In genomic region chr6:66068874-66069273, GRCm38 (mm10) we compare ENCODE assay signal across 21 mouse cellular contexts.
A peak's percentile ranks its signal among the peaks of the same experiment; 100 is the strongest.
DNase-seq lines count a peak whose midpoint lies in the region; ATAC-seq and TF ChIP-seq lines count a peak whose summit lies in the region.
"Had no signal": no experiment of that assay in that cellular context is flagged by ENCODE, and none has a peak within 500 bp of the region (broad histone marks: within the 10 kb centered on the region; RNA-seq: fewer than 3 reads in every experiment).

No protein-coding gene starts in this region.

- peaks cover 0 to 6% of the 10 kb centered on the region in 2 experiments; a peak in 2 of 4 replicates for H3K36me3 ChIP-seq in MEL (ENCODE audit: control insufficient read depth in 1 of 2, insufficient read depth in 2 of 2, low read length in 2 of 2)
- no peaks in the 10 kb centered on the region for H3K36me3 ChIP-seq in liver, embryonic 15.5 days (replicated peaks)
- H3K36me3 ChIP-seq in hindbrain, embryonic 11.5 days (ENCODE audit: control insufficient read depth, insufficient read depth, low read length), result no peaks in the 10 kb centered on the region
- H3K36me3 ChIP-seq: embryonic facial prominence, embryonic 12.5 days; forebrain, embryonic 15.5 days; hindbrain, embryonic 12.5 days; midbrain, embryonic 12.5 days had no signal

- H3K27me3 ChIP-seq in MEL (ENCODE audit: control insufficient read depth in 1 of 2, insufficient read depth in 2 of 2, low read length in 2 of 2), result no peaks in the 10 kb centered on the region
- H3K27me3 ChIP-seq in liver, embryonic 15.5 days, result no peaks in the 10 kb centered on the region
- no peaks in the 10 kb centered on the region for H3K27me3 ChIP-seq in hindbrain, embryonic 11.5 days (ENCODE audit: control insufficient read depth, insufficient read depth, low read length)
- H3K27me3 ChIP-seq: embryonic facial prominence, embryonic 12.5 days; forebrain, embryonic 15.5 days; hindbrain, embryonic 12.5 days; midbrain, embryonic 12.5 days had no signal

- no peaks in the 10 kb centered on the region for H3K9me3 ChIP-seq in MEL (replicated peaks; ENCODE audit: insufficient read depth, low read length)
- no peaks in the 10 kb centered on the region for H3K9me3 ChIP-seq in liver, embryonic 15.5 days (replicated peaks)
- no peaks in the 10 kb centered on the region for H3K9me3 ChIP-seq in hindbrain, embryonic 11.5 days (ENCODE audit: control insufficient read depth, low read length)
- H3K9me3 ChIP-seq: embryonic facial prominence, embryonic 12.5 days; forebrain, embryonic 15.5 days; hindbrain, embryonic 12.5 days; midbrain, embryonic 12.5 days had no signal

- ATAC-seq in erythroid progenitor cell, adult 5-6 weeks (replicated peaks; ENCODE audit: low FRiP score, poor library complexity, severe bottlenecking), result peak; percentile 59; the same call in 1 of the 2 replicates
- peak; percentile 64 for ATAC-seq in liver, embryonic 15.5 days (ENCODE audit: insufficient read depth)
- ATAC-seq in hindbrain, embryonic 11.5 days (ENCODE audit: low FRiP score), result no peak
- ATAC-seq: forebrain, embryonic 15.5 days had no signal

- WGBS in liver, embryonic 15.5 days (ENCODE audit: insufficient replicate concordance), result 37% methylated on average over 2 of the region's 2 CpGs
- WGBS in hindbrain, embryonic 11.5 days, result 77% methylated on average over 2 of the region's 2 CpGs

- no peak for TF ChIP-seq CTCF in MEL (IDR thresholded peaks at IDR 0.05 in 2 of 3, conservative IDR thresholded peaks at IDR 0.05 in 1 of 3; ENCODE audit: control insufficient read depth in 1 of 3, insufficient read depth in 1 of 3, low read depth in 2 of 3, low read length in 3 of 3, poor library complexity in 1 of 3, severe bottlenecking in 1 of 3)

- no peak overlapping the region for H3K9ac ChIP-seq in MEL (ENCODE audit: control insufficient read depth, low read depth, low read length, poor library complexity, severe bottlenecking)
- no peak overlapping the region for H3K9ac ChIP-seq in liver, embryonic 15.5 days
- no peak overlapping the region for H3K9ac ChIP-seq in hindbrain, embryonic 11.5 days (ENCODE audit: low read depth, low read length)
- H3K9ac ChIP-seq: embryonic facial prominence, embryonic 12.5 days; forebrain, embryonic 15.5 days; hindbrain, embryonic 12.5 days; midbrain, embryonic 12.5 days had no signal

- H3K79me2 ChIP-seq in MEL (ENCODE audit: control insufficient read depth, insufficient read depth, low read length, poor library complexity), result no peaks in the 10 kb centered on the region

- TF ChIP-seq RAD21 in MEL (IDR thresholded peaks at IDR 0.05; ENCODE audit: low read depth, low read length), result no peak

- peak overlapping the region; percentile 44; the same call in 1 of the 2 replicates for H3K27ac ChIP-seq in MEL (ENCODE audit: control insufficient read depth, low read depth, low read length)
- H3K27ac ChIP-seq in liver, embryonic 15.5 days (replicated peaks), result no peak overlapping the region
- no peak overlapping the region for H3K27ac ChIP-seq in hindbrain, embryonic 11.5 days (ENCODE audit: low read depth, low read length)
- H3K27ac ChIP-seq: embryonic facial prominence, embryonic 12.5 days; forebrain, embryonic 15.5 days; heart, adult 2 months; hindbrain, embryonic 12.5 days; left cerebral cortex, adult 2 months; midbrain, embryonic 12.5 days had no signal

- H3K4me1 ChIP-seq in MEL (ENCODE audit: control insufficient read depth in 1 of 2, insufficient read depth in 2 of 2, low read length in 2 of 2), result peaks cover 3 to 6% of the 10 kb centered on the region in 2 experiments; a peak in 2 of 4 replicates
- H3K4me1 ChIP-seq in liver, embryonic 15.5 days (replicated peaks), result peaks cover 4% of the 10 kb centered on the region
- H3K4me1 ChIP-seq in hindbrain, embryonic 11.5 days (replicated peaks; ENCODE audit: control insufficient read depth, insufficient read depth, low read length), result no peaks in the 10 kb centered on the region
- H3K4me1 ChIP-seq: embryonic facial prominence, embryonic 12.5 days; forebrain, embryonic 15.5 days; hindbrain, embryonic 12.5 days; midbrain, embryonic 12.5 days had no signal

- DNase-seq in 3T3-L1 (ENCODE audit: low read depth, low spot score) (peak; percentile 12), MEL (ENCODE audit: low read depth, low spot score) (peak; percentile 77)
- DNase-seq in heart, adult 8-10 months (ENCODE audit: low spot score), result no peak
- DNase-seq in hindbrain, embryonic 11.5 days (ENCODE audit: low spot score), result no peak
- DNase-seq in left cerebral cortex, adult 11 months (ENCODE audit: low spot score), result no peak
- DNase-seq in kidney, adult 11 months, result no peak
- DNase-seq: adrenal gland, postnatal 36 days; cerebellum, adult 8-10 months; gastrocnemius, postnatal 14 days; heart, adult 2 months; kidney, adult 2 months; kidney, postnatal 10 days; lung, adult 2 months; right cerebral cortex, adult 18-20 months had no signal

- TF ChIP-seq EP300 in MEL (IDR thresholded peaks at IDR 0.05; ENCODE audit: low read depth in 1 of 2, low read length in 2 of 2), result peak; percentile 40; a peak in 3 of 4 replicates

- H3K4me3 ChIP-seq in MEL (ENCODE audit: control insufficient read depth in 1 of 2, insufficient read depth in 1 of 2, low read depth in 2 of 2, low read length in 2 of 2), result peak overlapping the region in 1 of 2 experiments; percentile 33; a peak in 2 of 4 replicates
- no peak overlapping the region for H3K4me3 ChIP-seq in liver, embryonic 15.5 days (replicated peaks)
- H3K4me3 ChIP-seq in hindbrain, embryonic 11.5 days (ENCODE audit: low read depth, low read length), result no peak overlapping the region
- H3K4me3 ChIP-seq: embryonic facial prominence, embryonic 12.5 days; forebrain, embryonic 15.5 days; heart, adult 2 months; hindbrain, embryonic 12.5 days; left cerebral cortex, adult 2 months; midbrain, embryonic 12.5 days had no signal

- H3K4me2 ChIP-seq in liver, embryonic 15.5 days, result no peak overlapping the region
- H3K4me2 ChIP-seq in hindbrain, embryonic 11.5 days (replicated peaks; ENCODE audit: low read depth, low read length), result no peak overlapping the region
- H3K4me2 ChIP-seq: embryonic facial prominence, embryonic 12.5 days; forebrain, embryonic 15.5 days; hindbrain, embryonic 12.5 days; midbrain, embryonic 12.5 days had no signal

- no peak for TF ChIP-seq POLR2A in MEL (IDR thresholded peaks at IDR 0.05; ENCODE audit: control insufficient read depth in 1 of 2, insufficient read depth in 1 of 2, low read depth in 1 of 2, low read length in 2 of 2, poor library complexity in 1 of 2)

TF ChIP-seq in MEL, 35 proteins besides CTCF, POLR2A, EP300 and RAD21 (continues in another document):
- TF ChIP-seq MAZ (IDR thresholded peaks at IDR 0.05; ENCODE audit: low read depth, low read length), result no peak
- peak; percentile 55; the same call in 1 of the 2 replicates for TF ChIP-seq GATA1 (IDR thresholded peaks at IDR 0.05; ENCODE audit: low read depth, low read length)
- no peak for TF ChIP-seq MYC (IDR thresholded peaks at IDR 0.05; ENCODE audit: low read depth, low read length)
- no peak for TF ChIP-seq USF2 (IDR thresholded peaks at IDR 0.05; ENCODE audit: borderline replicate concordance in 1 of 2, insufficient read depth in 1 of 2, low read depth in 1 of 2, low read length in 2 of 2)
- TF ChIP-seq ZMIZ1 (IDR thresholded peaks at IDR 0.05; ENCODE audit: low read depth, low read length), result no peak
- no peak for TF ChIP-seq ZC3H11A (IDR thresholded peaks at IDR 0.05; ENCODE audit: low read depth, low read length)
- no peak for TF ChIP-seq BHLHE40 (IDR thresholded peaks at IDR 0.05; ENCODE audit: borderline replicate concordance, low read depth, low read length)
- no peak for TF ChIP-seq RCOR1 (IDR thresholded peaks at IDR 0.05; ENCODE audit: low read depth, low read length)
- peak; percentile 29; the same call in 1 of the 2 replicates for TF ChIP-seq ETS1 (IDR thresholded peaks at IDR 0.05; ENCODE audit: low read depth, low read length)
- TF ChIP-seq ZNF384 (IDR thresholded peaks at IDR 0.05; ENCODE audit: low read depth, low read length), result peak; percentile 49; the same call in 1 of the 2 replicates
- TF ChIP-seq MYB (IDR thresholded peaks at IDR 0.05; ENCODE audit: low read depth, low read length), result no peak
- 0 out of 2 replicates have a peak, but pooled peaks have one; percentile 42 for TF ChIP-seq TBP (IDR thresholded peaks at IDR 0.05; ENCODE audit: low read depth, low read length)
- no peak for TF ChIP-seq UBTF (IDR thresholded peaks at IDR 0.05; ENCODE audit: borderline replicate concordance, insufficient read depth, low read depth, low read length)
- no peak for TF ChIP-seq MEF2A (IDR thresholded peaks at IDR 0.05; ENCODE audit: extremely low read depth, insufficient replicate concordance, low read depth, low read length, poor library complexity, severe bottlenecking)
- no peak for TF ChIP-seq ZKSCAN1 (IDR thresholded peaks at IDR 0.05; ENCODE audit: low read depth, low read length)
- TF ChIP-seq CHD2 (IDR thresholded peaks at IDR 0.05; ENCODE audit: low read length), result no peak
- TF ChIP-seq MXI1 (IDR thresholded peaks at IDR 0.05; ENCODE audit: low read depth, low read length), result no peak
- TF ChIP-seq MAFK (IDR thresholded peaks at IDR 0.05; ENCODE audit: borderline replicate concordance, low read depth, low read length), result no peak
- no peak for TF ChIP-seq NELFE (IDR thresholded peaks at IDR 0.05; ENCODE audit: low read depth, low read length)
- TF ChIP-seq POLR2AphosphoS5 (IDR thresholded peaks at IDR 0.05; ENCODE audit: borderline replicate concordance, low read depth, low read length), result no peak
- no peak for TF ChIP-seq USF1 (IDR thresholded peaks at IDR 0.05; ENCODE audit: low read depth, low read length)
- peak; percentile 89 for TF ChIP-seq GABPA (IDR thresholded peaks at IDR 0.05; ENCODE audit: low read depth, low read length)
- no peak for TF ChIP-seq KAT2A (conservative IDR thresholded peaks at IDR 0.05; ENCODE audit: low read depth, low read length)
- no peak for TF ChIP-seq E2F4 (IDR thresholded peaks at IDR 0.05; ENCODE audit: borderline replicate concordance, low read depth, low read length)
- no peak for TF ChIP-seq HCFC1 (IDR thresholded peaks at IDR 0.05; ENCODE audit: low read depth, low read length)
- TF ChIP-seq ELF1 (IDR thresholded peaks at IDR 0.05; ENCODE audit: low read depth, low read length), result no peak
- peak; percentile 77 for TF ChIP-seq NRF1 (IDR thresholded peaks at IDR 0.05; ENCODE audit: insufficient read depth, low read depth, low read length, poor library complexity, severe bottlenecking)
- no peak for TF ChIP-seq POLR2AphosphoS2 (IDR thresholded peaks at IDR 0.05; ENCODE audit: low read length)
- no peak for TF ChIP-seq JUND (IDR thresholded peaks at IDR 0.05; ENCODE audit: low read depth, low read length)
- no peak for TF ChIP-seq SIN3A (IDR thresholded peaks at IDR 0.05; ENCODE audit: low read length)
- TF ChIP-seq TCF12 (IDR thresholded peaks at IDR 0.05; ENCODE audit: low read depth, low read length), result no peak
- no peak for TF ChIP-seq SMC3 (IDR thresholded peaks at IDR 0.05; ENCODE audit: low read depth, low read length)
- no peak for TF ChIP-seq MAX (IDR thresholded peaks at IDR 0.05; ENCODE audit: low read length)

Comparison
In these comparisons a context has a peak if more than half of its experiments do, and no peak if none do; other contexts are left out.
1. DNase-seq: peak in 3T3-L1 (single experiment) and MEL (single experiment); none in heart, adult 8-10 months (single experiment), hindbrain, embryonic 11.5 days (single experiment), left cerebral cortex, adult 11 months (single experiment) and kidney, adult 11 months (single experiment).